Mouse (Mus musculus) forebrain, embryonic 15.5 days (tissue): ENCODE data around the gene Aph1a. TPM values are rescaled to one million over a fixed set of nuclear protein-coding genes. Genes with fewer than 3 reads are reported as not detected.

ENCODE experiments used
- ATAC-seq: fragments of 200-750 bp; cut with Nextera tagmentation; replicated peaks from 2 replicates; pipeline ENCODE4 v1.8.0; 2017; ENCODE audit warnings: mild to moderate bottlenecking, moderate TSS enrichment, moderate library complexity
- H3K27ac ChIP-seq: fragments of 300-500 bp; sonication (generic); replicated peaks from 2 replicates; pipeline ENCODE4 v1.5.1; 2015; ENCODE audit warnings: mild to moderate bottlenecking, inconsistent platforms
- H3K27me3 ChIP-seq: fragments of 300-500 bp; sonication (generic); 2 replicates; pipeline ENCODE4 v1.6.1; 2015; ENCODE audit warnings: inconsistent platforms
- H3K36me3 ChIP-seq: fragments of 300-500 bp; sonication (generic); 2 replicates; pipeline ENCODE4 v1.6.1; 2015; ENCODE audit warnings: mild to moderate bottlenecking, inconsistent platforms
- H3K4me1 ChIP-seq: fragments of 300-500 bp; sonication (generic); 2 replicates; pipeline ENCODE4 v1.6.1; 2015; ENCODE audit warnings: inconsistent platforms
- H3K4me2 ChIP-seq: fragments of 300-500 bp; sonication (generic); replicated peaks from 2 replicates; pipeline ENCODE4 v1.6.1; 2015; ENCODE audit warnings: mild to moderate bottlenecking, inconsistent platforms
- H3K4me3 ChIP-seq: fragments of 300-500 bp; sonication (generic); 2 replicates; pipeline ENCODE4 v1.5.1; 2015; ENCODE audit warnings: mild to moderate bottlenecking, inconsistent platforms
- H3K9ac ChIP-seq: fragments of 300-500 bp; sonication (generic); replicated peaks from 2 replicates; pipeline ENCODE4 v1.6.1; 2015; ENCODE audit warnings: mild to moderate bottlenecking, inconsistent platforms
- H3K9me3 ChIP-seq: fragments of 300-500 bp; sonication (generic); 2 replicates; pipeline ENCODE4 v1.6.1; 2016; ENCODE audit warnings: inconsistent platforms
- WGBS: fragments of 180-500 bp; shearing (Covaris S2); methylation state at CpG from one replicate; pipeline ENCODE4 v1.1.7; 2015; ENCODE audit warnings: mixed read lengths; 5-methylcytosine and 5-hydroxymethylcytosine counted together
- polyA plus RNA-seq: library from polyadenylated mRNA; unstranded; fragments of >200 nt; fragmentation: Nextera tagmentation; extraction: Ambion mirVana; gene quantifications from 2 replicates; pipeline ENCODE4 v1.2.1, GENCODE M21; 2015

Aph1a gene
- polyA plus RNA-seq, 1 experiment from 2014 or later = 39.8 TPM

DNA sequence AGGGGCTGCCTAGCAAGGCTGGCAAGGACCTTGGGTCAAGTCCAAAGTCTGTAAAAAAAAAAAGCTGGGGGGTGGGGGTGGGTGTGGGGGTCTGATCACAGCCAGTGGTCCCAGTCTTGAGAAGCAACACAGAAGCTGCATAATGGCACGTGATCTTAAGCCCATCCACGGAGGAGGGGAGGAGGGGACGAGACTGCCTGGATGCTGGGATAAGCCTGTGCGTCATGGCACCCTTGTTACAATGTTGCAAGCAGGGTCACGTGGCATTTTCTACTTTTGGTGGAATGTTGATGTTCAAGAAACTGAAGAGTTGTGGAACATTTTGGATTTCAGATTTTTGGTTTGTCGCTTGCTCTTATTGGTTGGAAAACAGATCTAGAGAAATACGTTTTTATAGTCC, 49.5 kb downstream of the Aph1a start:
- ATAC-seq = no peak
- H3K9ac ChIP-seq = no peak overlapping the region
- H3K27me3 ChIP-seq = no peaks in the 10 kb centered on the region
- no peak overlapping the region for H3K27ac ChIP-seq
- peaks cover 51% of the 10 kb centered on the region for H3K36me3 ChIP-seq
- H3K4me3 ChIP-seq = no peak overlapping the region
- no peaks in the 10 kb centered on the region for H3K4me1 ChIP-seq
- WGBS = 93% methylated on average over 7 of the region's 7 CpGs
- H3K4me2 ChIP-seq = no peak overlapping the region
- no peaks in the 10 kb centered on the region for H3K9me3 ChIP-seq

- Histone ChIP-seq H3K9ac (no peak overlapping the region), H3K36me3 (peaks cover 36% of the 10 kb centered on the region), H3K9me3 (no peaks in the 10 kb centered on the region), H3K4me2 (no peak overlapping the region), H3K4me1 (no peaks in the 10 kb centered on the region), H3K27ac (no peak overlapping the region), H3K4me3 (no peak overlapping the region), H3K27me3 (no peaks in the 10 kb centered on the region)
- no peak for ATAC-seq
- 93% methylated on average over 8 of the region's 8 CpGs for WGBS
Measured at GRCm38 (mm10) chr3:95944742-95945141, 51.0 kb downstream of the Aph1a start.

DNA sequence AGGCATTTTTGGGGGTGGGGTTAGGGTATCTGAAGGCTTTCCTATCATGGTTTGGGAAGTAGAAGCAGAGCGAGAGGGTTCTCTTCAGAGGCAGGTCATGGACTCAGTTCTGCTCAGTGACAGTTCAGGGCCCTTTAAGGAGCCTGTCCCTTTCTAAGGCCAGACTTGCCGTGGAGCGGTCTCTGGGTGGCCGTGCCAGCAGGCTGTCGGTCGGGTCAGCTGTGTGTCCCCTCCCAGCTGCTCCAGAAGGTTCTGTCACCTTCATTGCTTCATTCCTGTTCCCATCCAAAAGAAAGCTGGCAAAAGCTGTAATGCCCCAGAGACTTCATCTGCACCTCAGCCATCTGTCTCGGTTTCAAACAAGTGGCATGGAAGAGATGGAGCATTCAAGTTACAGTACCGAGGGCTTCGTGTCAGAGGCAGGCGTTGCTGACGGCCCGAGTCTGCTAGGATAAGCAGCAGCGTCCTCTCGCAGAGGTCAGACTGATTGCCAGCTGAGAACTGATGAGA, 52.0 kb downstream of the Aph1a start:
- Histone ChIP-seq H3K9ac (no peak overlapping the region), H3K4me3 (no peak overlapping the region), H3K27me3 (no peaks in the 10 kb centered on the region), H3K4me1 (no peaks in the 10 kb centered on the region), H3K9me3 (no peaks in the 10 kb centered on the region), H3K27ac (no peak overlapping the region), H3K36me3 (peaks cover 27% of the 10 kb centered on the region), H3K4me2 (no peak overlapping the region)
- WGBS = 85% methylated on average over 14 of the region's 14 CpGs
- ATAC-seq = no peak

Other genes starting within 250 kb of the Aph1a start
- 48.1 and 52.4 TPM in 2 replicates for gene Mcl1, start 235.2 kb upstream of the Aph1a start, polyA plus RNA-seq
- 0.45 and 0.56 TPM in 2 replicates for gene Adamtsl4, start 206.1 kb upstream of the Aph1a start, polyA plus RNA-seq
- 8.7 and 9.3 TPM in 2 replicates for gene Ecm1, start 154.4 kb upstream of the Aph1a start, polyA plus RNA-seq
- 48.3 and 50.5 TPM in 2 replicates for gene Tars2, start 133.8 kb upstream of the Aph1a start, polyA plus RNA-seq
- gene Rprd2, start 75.1 kb upstream of the Aph1a start, polyA plus RNA-seq = 21.9 and 22.1 TPM in 2 replicates
- 42.9 and 43.0 TPM in 2 replicates for gene Prpf3, start 38.1 kb upstream of the Aph1a start, polyA plus RNA-seq
- 294 and 306 TPM in 2 replicates for gene Mrps21, start 22.4 kb upstream of the Aph1a start, polyA plus RNA-seq
- gene Ciart, start 11.7 kb upstream of the Aph1a start, polyA plus RNA-seq = 4.3 TPM in 2 replicates
- 12.7 and 14.7 TPM in 2 replicates for gene BC028528, start 2.0 kb upstream of the Aph1a start, polyA plus RNA-seq
- 10.5 and 14.0 TPM in 2 replicates for gene Car14, start 10.7 kb downstream of the Aph1a start, polyA plus RNA-seq
- 196 and 207 TPM in 2 replicates for gene Anp32e, start 35.3 kb downstream of the Aph1a start, polyA plus RNA-seq
- 87.6 and 90.5 TPM in 2 replicates for gene Plekho1, start 102.0 kb downstream of the Aph1a start, polyA plus RNA-seq
- gene Vps45, start 164.5 kb downstream of the Aph1a start, polyA plus RNA-seq = 64.4 and 65.6 TPM in 2 replicates
- 8.3 and 9.8 TPM in 2 replicates for gene Otud7b, start 210.6 kb downstream of the Aph1a start, polyA plus RNA-seq